Mouse (Mus musculus) liver, adult 2 months (tissue): ENCODE results near the gene Pml. TPM values are rescaled to one million over a fixed set of nuclear protein-coding genes. Genes with fewer than 3 reads are reported as not detected.

Source experiments
- DNase-seq: peaks from one replicate; pipeline ENCODE4 v3.0.0-alpha.2; 2011; ENCODE audit warnings: low read depth, low spot score; ENCODE audit errors: extremely low read depth
- H3K27ac ChIP-seq: fragments of 200-500 bp; replicated peaks from 2 replicates; pipeline ENCODE4 v1.5.1; 2012; ENCODE audit warnings: low read depth, mild to moderate bottlenecking, control low read depth, inconsistent platforms, low read length; ENCODE audit not compliant: insufficient read depth
- H3K27me3 ChIP-seq: fragments of 200-500 bp; 2 replicates; pipeline ENCODE4 v1.6.1; 2012; ENCODE audit warnings: mild to moderate bottlenecking, moderate library complexity, low read length, inconsistent platforms; ENCODE audit not compliant: control insufficient read depth, insufficient read depth
- H3K36me3 ChIP-seq: fragments of 200-500 bp; 2 replicates; pipeline ENCODE4 v1.6.1; 2012; ENCODE audit warnings: low read length, inconsistent platforms; ENCODE audit not compliant: control insufficient read depth, insufficient read depth
- H3K4me1 ChIP-seq: fragments of 200-500 bp; 2 replicates; pipeline ENCODE4 v1.6.1; 2011; ENCODE audit warnings: low read length; ENCODE audit not compliant: control insufficient read depth, insufficient read depth
- H3K4me3 ChIP-seq: fragments of 200-500 bp; 2 replicates; pipeline ENCODE4 v1.5.1; 2011; ENCODE audit warnings: low read depth, mild to moderate bottlenecking, control low read depth, low read length, moderate library complexity; ENCODE audit not compliant: insufficient read depth
- H3K79me2 ChIP-seq: fragments of 200-500 bp; 2 replicates; pipeline ENCODE4 v1.6.1; 2012; ENCODE audit warnings: inconsistent platforms, mild to moderate bottlenecking, low read length, moderate library complexity; ENCODE audit not compliant: control insufficient read depth, insufficient read depth
- H3K9ac ChIP-seq: fragments of 200-500 bp; 2 replicates; pipeline ENCODE4 v1.6.1; 2012; ENCODE audit warnings: low read depth, mild to moderate bottlenecking, control low read depth, inconsistent platforms, low read length
- CTCF ChIP-seq: fragments of 200-500 bp; IDR thresholded peaks from 2 replicates; pipeline ENCODE4 v1.5.1; 2011; ENCODE audit warnings: low read depth, low read length, control low read depth
- POLR2A ChIP-seq: fragments of 200-500 bp; IDR thresholded peaks from 2 replicates; pipeline ENCODE4 v1.6.1; 2011; ENCODE audit warnings: low read length, control low read depth; ENCODE audit not compliant: insufficient read depth; ENCODE audit errors: extremely low read depth
- WGBS: fragments of 180-500 bp; shearing (Covaris S2); methylation state at CpG from one replicate; pipeline ENCODE4 v1.1.7; 2018; 5-methylcytosine and 5-hydroxymethylcytosine counted together
- polyA plus RNA-seq: library from polyadenylated mRNA; depleted of rRNA; stranded (reverse); fragments of >200 nt; gene quantifications from 2 replicates; pipeline ENCODE4 v1.2.3, GENCODE M21; 2012; rRNA removed
- total RNA-seq: library from RNA; depleted of rRNA; stranded (reverse); fragments of >200 nt; gene quantifications from 2 replicates; pipeline ENCODE4 v1.2.3, GENCODE M21; 2014; rRNA removed

Gene Pml
- total RNA-seq = 7.4 and 8.9 TPM in 2 replicates
- polyA plus RNA-seq = 13.8 and 15.2 TPM in 2 replicates

DNA sequence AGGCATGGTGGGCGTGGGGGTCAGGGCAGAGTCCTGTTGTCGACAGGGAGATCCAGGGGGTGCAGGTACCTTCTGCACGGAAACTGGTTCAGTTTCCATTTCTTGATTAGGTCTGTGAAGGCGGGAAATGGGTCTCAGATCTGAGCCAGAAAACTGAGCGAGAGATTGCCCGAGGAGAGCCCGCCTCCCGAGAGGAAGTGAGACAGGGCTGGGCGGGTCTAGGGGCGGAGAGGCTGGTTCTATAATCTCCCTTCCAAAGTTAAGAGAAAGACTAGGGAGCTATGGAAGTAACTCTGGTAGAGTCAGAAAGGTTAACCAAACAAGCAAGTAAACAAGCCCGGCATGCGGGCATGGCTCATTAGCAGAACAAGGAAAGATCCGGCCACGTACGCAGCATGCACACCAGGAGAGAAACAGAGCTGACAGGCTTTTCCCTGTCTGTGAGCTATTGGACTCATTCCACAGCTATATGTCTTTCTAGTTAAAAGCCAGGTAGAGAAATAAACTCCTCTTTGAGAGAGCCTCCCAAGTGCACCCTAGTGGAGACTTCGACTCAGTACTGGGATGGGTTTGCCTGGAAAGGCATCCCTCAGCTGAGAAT is at the start of gene Pml:
TSS of gene Pml (minus strand) at position 195 of the 601 bp plus-strand sequence.
- peaks cover 9% of the 10 kb centered on the region; the same call in 1 of the 2 replicates for H3K36me3 ChIP-seq
- peak within 1 kb of the TSS; percentile 92 for H3K9ac ChIP-seq
- peak within 1 kb of the TSS; percentile 95 for H3K27ac ChIP-seq
- peaks cover 7% of the 10 kb centered on the region; the same call in 1 of the 2 replicates for H3K79me2 ChIP-seq
- H3K4me3 ChIP-seq = peak within 1 kb of the TSS; percentile 93
- no peaks in the 10 kb centered on the region for H3K27me3 ChIP-seq
- DNase-seq = peak; percentile 78
- TF ChIP-seq POLR2A (peak; percentile 38; the same call in 1 of the 2 replicates), CTCF (no peak)
- under 1% methylated on average over 16 of the region's 16 CpGs for WGBS
- H3K4me1 ChIP-seq = peaks cover 6% of the 10 kb centered on the region; the same call in 1 of the 2 replicates

DNA sequence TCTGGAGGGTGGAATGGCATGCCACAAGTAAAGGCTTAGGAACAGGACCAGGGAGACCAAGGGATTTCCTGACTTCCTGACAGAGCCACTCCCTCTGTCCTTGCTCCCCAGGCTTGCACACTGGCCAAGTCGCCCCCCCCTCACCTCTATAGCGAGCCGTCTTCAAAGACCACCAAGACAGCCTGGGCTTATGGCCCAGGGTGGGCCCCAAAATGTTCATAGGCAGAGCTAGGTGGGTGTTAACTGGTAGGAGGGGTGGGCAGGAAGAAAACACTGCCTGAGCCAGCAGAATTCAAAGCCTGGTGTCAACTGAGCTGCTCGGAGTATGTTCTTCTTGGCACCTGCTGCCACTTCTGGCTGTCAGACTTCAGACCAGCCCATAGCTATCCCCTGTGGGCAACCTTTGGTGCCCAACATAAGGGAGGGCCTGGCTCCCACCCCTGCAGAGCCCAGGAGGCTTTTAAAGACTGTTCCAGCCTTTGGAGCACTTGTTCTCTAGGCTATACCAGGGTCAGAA is 48.4 kb upstream of the Pml start:
- no peaks in the 10 kb centered on the region for H3K4me1 ChIP-seq
- H3K4me3 ChIP-seq = no peak overlapping the region
- H3K36me3 ChIP-seq = no peaks in the 10 kb centered on the region
- H3K27ac ChIP-seq = no peak overlapping the region
- no peak for TF ChIP-seq CTCF
- TF ChIP-seq POLR2A = no peak
- no peak for DNase-seq
- no peak overlapping the region for H3K9ac ChIP-seq
- no peaks in the 10 kb centered on the region for H3K27me3 ChIP-seq
- WGBS = 74% methylated on average over 4 of the region's 4 CpGs
- H3K79me2 ChIP-seq = no peaks in the 10 kb centered on the region

DNA sequence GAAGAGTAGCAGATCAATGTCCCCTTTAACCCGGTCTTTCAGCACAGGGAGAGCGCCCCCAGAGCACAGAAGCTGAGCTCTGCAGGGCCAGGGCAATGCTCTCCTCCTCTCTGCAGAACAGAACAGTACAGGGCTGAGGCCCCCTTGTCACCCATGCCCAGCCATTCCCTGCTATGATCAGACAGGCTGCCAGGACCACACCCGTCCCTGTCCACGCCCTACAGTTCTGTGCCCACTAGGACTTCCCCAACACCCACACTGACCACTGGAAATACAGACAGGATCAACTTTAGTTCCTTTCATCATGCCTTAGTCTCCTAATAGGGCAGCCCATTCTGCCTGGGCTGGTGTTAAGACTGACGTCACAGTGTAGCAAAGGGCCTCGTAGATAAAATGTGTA is 47.5 kb upstream of the Pml start:
- Histone ChIP-seq H3K4me3 (no peak overlapping the region), H3K4me1 (no peaks in the 10 kb centered on the region), H3K36me3 (no peaks in the 10 kb centered on the region), H3K9ac (no peak overlapping the region), H3K27ac (no peak overlapping the region), H3K79me2 (no peaks in the 10 kb centered on the region), H3K27me3 (no peaks in the 10 kb centered on the region)
- WGBS = 59% methylated on average over 6 of the region's 6 CpGs
- no peak for DNase-seq
- TF ChIP-seq CTCF (no peak), POLR2A (no peak)

DNA sequence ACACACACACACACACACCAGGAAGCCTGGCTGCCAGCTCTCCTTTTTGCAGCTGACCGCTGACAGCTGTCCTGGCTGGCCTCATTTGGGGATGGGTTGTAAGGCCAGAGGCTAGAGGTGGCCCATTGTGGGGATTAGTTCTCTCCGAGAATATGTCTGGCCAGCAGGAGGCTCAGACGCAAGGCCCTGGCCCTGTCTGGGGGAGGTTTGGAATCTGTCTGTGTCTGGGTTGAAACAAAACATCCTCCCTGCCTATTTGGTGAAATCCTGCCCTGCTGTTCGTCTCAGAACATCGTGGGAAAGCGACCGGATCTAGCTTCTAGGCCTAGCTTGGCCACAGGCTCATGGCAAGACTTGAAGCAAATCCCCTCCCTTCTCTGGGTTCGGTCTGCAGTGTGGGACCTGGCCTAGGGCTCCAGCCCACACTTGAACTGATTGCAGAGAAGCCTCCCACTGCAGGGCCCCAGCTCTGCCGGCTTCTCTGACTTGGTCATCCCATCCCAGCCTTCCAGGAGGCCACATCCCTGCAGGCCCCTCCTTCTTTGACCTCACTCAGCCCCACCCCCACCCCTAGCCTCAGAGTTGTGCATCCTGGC is 46.3 kb upstream of the Pml start:
- no peak for TF ChIP-seq POLR2A
- TF ChIP-seq CTCF = no peak
- no peaks in the 10 kb centered on the region for H3K79me2 ChIP-seq
- H3K27me3 ChIP-seq = no peaks in the 10 kb centered on the region
- H3K9ac ChIP-seq = no peak overlapping the region
- H3K4me1 ChIP-seq = no peaks in the 10 kb centered on the region
- no peak overlapping the region for H3K27ac ChIP-seq
- WGBS = 62% methylated on average over 9 of the region's 9 CpGs
- H3K4me3 ChIP-seq = no peak overlapping the region
- no peaks in the 10 kb centered on the region for H3K36me3 ChIP-seq
- no peak for DNase-seq

DNA sequence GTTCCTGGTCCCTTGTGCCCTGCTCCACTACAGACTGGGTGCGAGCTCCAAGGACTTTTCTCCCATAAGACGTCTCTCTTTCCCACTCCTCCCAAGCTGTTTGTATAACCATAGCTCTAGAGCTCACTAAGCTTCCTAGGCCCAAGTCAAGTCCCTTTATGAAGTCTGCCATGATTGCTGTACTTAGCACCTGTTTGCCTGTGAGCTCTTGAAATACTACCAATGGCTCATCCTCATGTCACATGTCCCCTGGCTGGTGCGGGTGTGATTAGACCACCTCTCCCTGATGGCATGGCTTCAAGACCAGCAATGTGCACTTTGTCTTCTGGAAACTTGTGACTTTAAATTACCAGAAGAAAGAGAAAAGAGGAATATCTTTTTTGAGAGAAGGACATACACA is 45.8 kb upstream of the Pml start:
- TF ChIP-seq CTCF = no peak
- no peak for TF ChIP-seq POLR2A
- Histone ChIP-seq H3K4me1 (no peaks in the 10 kb centered on the region), H3K79me2 (no peaks in the 10 kb centered on the region), H3K27ac (no peak overlapping the region), H3K27me3 (no peaks in the 10 kb centered on the region), H3K4me3 (no peak overlapping the region), H3K36me3 (no peaks in the 10 kb centered on the region), H3K9ac (no peak overlapping the region)
- DNase-seq = no peak
- 88% methylated on average over 3 of the region's 3 CpGs for WGBS

DNA sequence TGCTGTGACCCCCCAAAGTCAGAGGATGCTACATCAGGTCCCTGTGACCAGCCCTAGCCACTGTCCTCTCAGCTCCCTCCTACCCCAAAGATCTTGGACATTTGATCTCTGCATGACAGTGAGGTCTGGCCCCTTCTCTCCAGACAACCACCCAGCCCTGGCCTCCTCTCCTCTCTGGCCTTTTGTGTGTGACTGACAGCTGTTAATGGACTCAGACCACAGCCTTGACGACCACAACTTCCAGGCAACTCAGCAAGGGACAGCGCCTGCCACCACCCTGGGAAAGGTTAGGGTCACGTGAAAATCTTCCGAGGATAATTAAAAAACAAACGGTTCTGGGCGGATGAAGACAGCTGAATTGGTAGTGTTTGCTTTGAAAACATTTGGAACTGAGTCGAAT is 44.9 kb upstream of the Pml start:
- TF ChIP-seq POLR2A = no peak
- no peak for TF ChIP-seq CTCF

More for the DNA sequence above, 44.9 kb upstream of the Pml start:
- no peak overlapping the region for H3K27ac ChIP-seq
- no peaks in the 10 kb centered on the region for H3K4me1 ChIP-seq
- DNase-seq = no peak
- WGBS = 48% methylated on average over 7 of the region's 7 CpGs
- H3K79me2 ChIP-seq = no peaks in the 10 kb centered on the region
- no peak overlapping the region for H3K4me3 ChIP-seq
- no peaks in the 10 kb centered on the region for H3K36me3 ChIP-seq
- H3K9ac ChIP-seq = no peak overlapping the region
- H3K27me3 ChIP-seq = no peaks in the 10 kb centered on the region
